Mouse (Mus musculus) limb, embryonic 10.5 days (tissue): Measurements from ENCODE around the gene R3hdm1. TPM values are rescaled to one million over a fixed set of nuclear protein-coding genes. Genes with fewer than 3 reads are reported as not detected.

ENCODE experiments used
- DNase-seq: peaks from one replicate; pipeline ENCODE4 v3.0.0-alpha.2; 2017; ENCODE audit warnings: low spot score
- H3K27ac ChIP-seq: fragments of 300-500 bp; sonication (generic); 2 replicates; pipeline ENCODE4 v1.5.1; 2016; ENCODE audit warnings: mild to moderate bottlenecking
- H3K27me3 ChIP-seq: fragments of 300-500 bp; sonication (generic); 2 replicates; pipeline ENCODE4 v1.6.1; 2016; ENCODE audit warnings: low read depth, mild to moderate bottlenecking; ENCODE audit not compliant: poor library complexity, severe bottlenecking
- H3K36me3 ChIP-seq: fragments of 300-500 bp; sonication (generic); 2 replicates; pipeline ENCODE4 v1.6.1; 2016; ENCODE audit warnings: mild to moderate bottlenecking, moderate library complexity
- H3K4me1 ChIP-seq: fragments of 300-500 bp; sonication (generic); 2 replicates; pipeline ENCODE4 v1.6.1; 2016
- H3K4me3 ChIP-seq: fragments of 300-500 bp; sonication (generic); 2 replicates; pipeline ENCODE4 v1.5.1; 2016; ENCODE audit warnings: mild to moderate bottlenecking, moderate library complexity
- H3K9me3 ChIP-seq: fragments of 300-500 bp; sonication (generic); replicated peaks from 2 replicates; pipeline ENCODE4 v1.6.1; 2016; ENCODE audit warnings: mild to moderate bottlenecking
- WGBS: fragments of 180-500 bp; shearing (Covaris S2); methylation state at CpG from one replicate; pipeline ENCODE4 v1.1.7; 2016; 5-methylcytosine and 5-hydroxymethylcytosine counted together
- microRNA counts: library from miRNA; unstranded; fragments of <30 nt; microRNA quantifications from one replicate; lab custom pipeline; 2017
- microRNA-seq: library from miRNA; unstranded; fragments of <30 nt; microRNA quantifications from one replicate; pipeline ENCODE4, GENCODE M21; 2017
- polyA plus RNA-seq: library from polyadenylated mRNA; unstranded; fragments of >200 nt; fragmentation: Nextera tagmentation; extraction: Ambion mirVana; gene quantifications from 2 replicates; pipeline ENCODE4 v1.2.1, GENCODE M21; 2016

Gene R3hdm1
- polyA plus RNA-seq, 1 experiment from 2014 or later, result 86.2 TPM

GRCm38 (mm10) chr1:128275908-128276307 lies 172.8 kb downstream of the R3hdm1 start:
- H3K9me3 ChIP-seq, result no peaks in the 10 kb centered on the region
- no peaks in the 10 kb centered on the region for H3K4me1 ChIP-seq
- H3K36me3 ChIP-seq, result peaks cover 92% of the 10 kb centered on the region
- 90% methylated on average over 1 of the region's 1 CpGs for WGBS
- H3K4me3 ChIP-seq, result no peak overlapping the region
- no peak overlapping the region for H3K27ac ChIP-seq
- no peaks in the 10 kb centered on the region for H3K27me3 ChIP-seq
- no peak for DNase-seq

GRCm38 (mm10) chr1:128278563-128278962 lies 175.5 kb downstream of the R3hdm1 start:
- H3K36me3 ChIP-seq, result peaks cover 83% of the 10 kb centered on the region
- WGBS, result 92% methylated on average over 3 of the region's 3 CpGs
- no peak for DNase-seq

DNA sequence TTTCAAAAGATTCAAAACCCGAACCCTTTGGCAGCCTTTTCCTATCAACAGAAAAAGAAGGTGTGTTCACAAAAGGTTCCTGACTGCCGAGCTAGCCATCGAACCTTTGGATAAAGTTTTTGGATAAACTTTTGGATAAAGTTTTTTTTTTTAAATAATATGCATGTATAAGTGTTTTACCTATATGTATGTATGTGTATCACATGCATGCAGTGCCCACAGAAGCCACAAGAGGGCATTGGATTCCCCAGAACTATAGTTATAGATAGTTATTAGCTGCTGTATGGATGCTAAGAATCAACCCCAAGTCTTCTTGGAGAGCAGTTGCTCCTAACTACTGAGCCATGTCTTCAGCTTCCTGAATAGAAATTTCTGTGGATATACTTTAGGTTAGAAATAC lies 178.7 kb downstream of the R3hdm1 start:
- peaks cover 57% of the 10 kb centered on the region for H3K36me3 ChIP-seq
- no peaks in the 10 kb centered on the region for H3K4me1 ChIP-seq
- 94% methylated on average over 3 of the region's 3 CpGs for WGBS
- no peak overlapping the region for H3K4me3 ChIP-seq
- no peak for DNase-seq
- no peaks in the 10 kb centered on the region for H3K9me3 ChIP-seq
- no peak overlapping the region for H3K27ac ChIP-seq
- H3K27me3 ChIP-seq, result no peaks in the 10 kb centered on the region

More at GRCm38 (mm10) chr1:128278563-128278962, 175.5 kb downstream of the R3hdm1 start:
- H3K27ac ChIP-seq, result no peak overlapping the region
- H3K9me3 ChIP-seq, result no peaks in the 10 kb centered on the region
- H3K27me3 ChIP-seq, result no peaks in the 10 kb centered on the region
- no peaks in the 10 kb centered on the region for H3K4me1 ChIP-seq
- H3K4me3 ChIP-seq, result no peak overlapping the region

DNA sequence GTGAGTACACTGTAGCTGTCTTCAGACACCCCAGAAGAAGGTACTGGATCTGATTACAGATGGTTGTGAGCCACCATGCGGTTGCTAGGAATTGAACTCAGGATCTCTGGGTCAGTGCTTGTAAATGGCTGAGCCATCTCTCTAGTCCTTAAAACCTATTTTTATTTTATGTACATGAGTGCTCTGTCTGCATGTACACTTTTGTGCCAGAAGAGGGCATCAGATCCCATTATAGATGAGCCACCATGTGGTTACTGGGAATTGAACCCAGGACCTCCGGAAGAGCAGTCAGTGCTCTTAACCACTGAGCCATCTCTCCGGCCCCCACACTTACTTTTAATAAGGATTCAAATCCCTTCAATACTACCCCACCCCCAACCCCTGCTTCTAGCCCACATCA lies 179.8 kb downstream of the R3hdm1 start:
- Histone ChIP-seq H3K4me3 (no peak overlapping the region), H3K27me3 (no peaks in the 10 kb centered on the region), H3K9me3 (no peaks in the 10 kb centered on the region), H3K36me3 (peaks cover 45% of the 10 kb centered on the region), H3K27ac (no peak overlapping the region), H3K4me1 (no peaks in the 10 kb centered on the region)
- WGBS, result 91% methylated on average over 3 of the region's 3 CpGs
- no peak for DNase-seq

DNA sequence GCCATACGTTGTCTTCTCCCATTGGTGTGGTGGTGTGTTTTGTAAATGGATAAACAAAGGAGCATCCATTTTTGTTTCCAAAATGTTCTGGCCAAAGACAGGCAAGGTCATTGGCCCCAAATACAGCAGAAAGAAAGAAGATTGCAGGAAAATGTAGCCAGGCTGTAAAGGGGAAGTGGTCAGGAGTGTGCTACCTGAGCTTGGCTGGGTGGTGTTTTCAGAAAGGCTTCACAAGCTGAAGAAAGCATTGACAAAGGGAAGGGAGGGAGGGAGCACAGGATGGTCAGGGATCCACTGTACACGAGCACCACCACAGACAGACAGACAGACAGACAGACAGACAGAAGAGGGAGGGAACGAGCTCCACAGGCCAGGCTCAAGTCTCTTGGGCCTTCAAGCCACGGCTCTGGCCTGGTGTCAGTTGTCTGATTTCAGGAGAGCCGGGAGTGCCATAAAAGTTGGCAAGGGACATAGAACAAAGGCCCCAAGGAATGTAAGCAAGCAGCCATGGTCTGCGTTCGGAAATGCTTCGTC lies 181.1 kb downstream of the R3hdm1 start:
- H3K36me3 ChIP-seq, result peaks cover 32% of the 10 kb centered on the region
- H3K27me3 ChIP-seq, result no peaks in the 10 kb centered on the region
- no peak overlapping the region for H3K4me3 ChIP-seq
- no peaks in the 10 kb centered on the region for H3K9me3 ChIP-seq
- 84% methylated on average over 8 of the region's 8 CpGs for WGBS
- no peaks in the 10 kb centered on the region for H3K4me1 ChIP-seq
- DNase-seq, result no peak
- H3K27ac ChIP-seq, result no peak overlapping the region

GRCm38 (mm10) chr1:128285136-128285535 lies 182.0 kb downstream of the R3hdm1 start:
- no peaks in the 10 kb centered on the region for H3K27me3 ChIP-seq
- no peak overlapping the region for H3K4me3 ChIP-seq
- H3K9me3 ChIP-seq, result no peaks in the 10 kb centered on the region
- WGBS, result 89% methylated on average over 9 of the region's 9 CpGs
- H3K36me3 ChIP-seq, result peaks cover 23% of the 10 kb centered on the region
- no peak overlapping the region for H3K27ac ChIP-seq
- DNase-seq, result no peak
- H3K4me1 ChIP-seq, result no peaks in the 10 kb centered on the region

MicroRNA genes within 50 kb of the gene (microRNA counts, 519-probe panel; counts per million panel counts)
- 684 counts per million, percentile 72 among the panel's probes with 10 or more counts for microRNA mmu-miR-128 (lab: Ali Mortazavi, UCI)

Small RNA genes within 50 kb of the gene (microRNA-seq; reads per million reads assigned to microRNA genes)
- 70.3 reads per million, percentile 45 among the genes with 10 or more reads in this experiment for gene Mir128-1

Other genes with a start within 250 kb of the R3hdm1 start
- gene Map3k19, start 248.3 kb upstream of the R3hdm1 start, polyA plus RNA-seq, result not detected in 2 replicates
- gene Rab3gap1, start 234.5 kb upstream of the R3hdm1 start, polyA plus RNA-seq, result 13.6 and 17.0 TPM in 2 replicates
- gene Zranb3, start 254 bp upstream of the R3hdm1 start, polyA plus RNA-seq, result 12.5 and 16.6 TPM in 2 replicates
- 46.0 and 55.2 TPM in 2 replicates for gene Ubxn4, start 140.7 kb downstream of the R3hdm1 start, polyA plus RNA-seq
- 0.15 and 0.36 TPM in 2 replicates for gene Lct, start 225.0 kb downstream of the R3hdm1 start, polyA plus RNA-seq